Mouse (Mus musculus): Measurements from ENCODE around the gene Prkcb. TPM values are rescaled to one million over a fixed set of nuclear protein-coding genes. Genes with fewer than 3 reads are reported as not detected.

The Prkcb gene
- polyA plus RNA-seq, 1 experiment: 767 TPM

DNA sequence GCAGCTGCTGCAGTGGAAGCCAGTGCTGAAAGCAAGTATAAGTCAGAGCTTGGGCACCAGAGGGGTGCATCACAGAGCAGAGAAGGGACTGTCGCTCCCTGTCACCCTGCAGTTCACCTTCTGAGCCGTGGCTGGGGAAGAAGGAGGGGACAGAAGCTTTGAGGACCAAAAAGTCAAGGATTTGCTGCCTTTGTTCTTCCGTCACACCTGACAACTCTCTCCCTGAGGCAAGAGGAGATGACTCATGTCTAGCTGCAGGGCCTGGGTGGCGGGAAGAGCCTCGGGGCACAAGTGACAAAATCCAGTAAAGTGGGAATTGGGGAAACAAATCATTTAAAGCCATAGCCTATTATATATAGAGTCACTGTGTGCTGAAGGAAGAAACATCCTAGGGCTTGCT is 209.9 kb downstream of the Prkcb start:
- Histone ChIP-seq H3K27ac (ENCODE audit: insufficient read depth, low read length) (no peak overlapping the region), H3K4me1 (ENCODE audit: control insufficient read depth, insufficient read depth, low read length) (peaks cover 8% of the 10 kb centered on the region), H3K4me3 (ENCODE audit: insufficient read depth, low read length) (no peak overlapping the region)
- TF ChIP-seq CTCF (IDR thresholded peaks at IDR 0.05; ENCODE audit: extremely low read depth, insufficient read depth, low read length): no peak
- no peak for TF ChIP-seq POLR2A (IDR thresholded peaks at IDR 0.05; ENCODE audit: extremely low read depth, insufficient read depth, low read length)

DNA sequence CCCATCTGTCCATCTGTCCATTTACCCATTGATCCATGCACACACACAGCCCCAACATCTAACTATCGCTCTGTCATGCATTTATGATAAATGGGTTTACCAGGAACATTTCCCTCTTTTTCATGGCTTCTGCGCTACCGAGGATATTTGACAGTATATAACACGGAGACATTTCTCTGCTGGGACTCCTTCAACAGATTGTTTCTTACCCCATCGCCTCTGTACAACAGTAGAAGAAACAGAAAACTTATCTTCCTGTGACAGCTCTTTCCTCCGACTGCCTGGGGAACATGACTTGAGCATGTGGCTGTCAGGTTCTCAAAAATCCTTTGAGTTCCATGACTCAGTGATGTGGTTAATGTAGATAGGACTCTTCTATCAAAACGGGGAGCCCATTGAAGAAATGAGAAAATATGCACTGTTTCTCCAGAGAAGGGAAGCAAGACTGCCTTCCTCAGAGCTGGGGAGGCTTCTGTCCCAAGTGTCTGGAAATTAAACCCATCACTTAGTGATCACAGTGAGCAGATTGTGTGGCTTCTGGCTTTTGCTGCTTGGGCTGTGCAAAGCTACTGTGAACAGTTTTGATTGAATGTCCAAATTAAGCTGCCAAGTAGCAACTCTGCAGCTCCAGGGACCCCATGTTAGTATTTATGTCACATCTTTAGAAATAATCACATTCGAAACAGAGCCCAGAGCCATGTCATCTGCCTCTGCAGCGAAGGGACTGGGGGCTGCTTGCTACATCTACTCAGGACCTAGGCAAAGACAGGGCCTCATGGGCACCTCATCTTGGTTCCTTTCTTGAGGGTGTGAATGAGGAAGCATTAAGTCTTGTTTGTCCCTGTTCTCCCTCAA is 211.4 kb downstream of the Prkcb start:
- TF ChIP-seq CTCF (IDR thresholded peaks at IDR 0.05; ENCODE audit: extremely low read depth, insufficient read depth, low read length) (no peak), POLR2A (IDR thresholded peaks at IDR 0.05; ENCODE audit: extremely low read depth, insufficient read depth, low read length) (no peak)
- Histone ChIP-seq H3K27ac (ENCODE audit: insufficient read depth, low read length) (no peak overlapping the region), H3K4me3 (ENCODE audit: insufficient read depth, low read length) (no peak overlapping the region), H3K4me1 (ENCODE audit: control insufficient read depth, insufficient read depth, low read length) (peaks cover 8% of the 10 kb centered on the region)

DNA sequence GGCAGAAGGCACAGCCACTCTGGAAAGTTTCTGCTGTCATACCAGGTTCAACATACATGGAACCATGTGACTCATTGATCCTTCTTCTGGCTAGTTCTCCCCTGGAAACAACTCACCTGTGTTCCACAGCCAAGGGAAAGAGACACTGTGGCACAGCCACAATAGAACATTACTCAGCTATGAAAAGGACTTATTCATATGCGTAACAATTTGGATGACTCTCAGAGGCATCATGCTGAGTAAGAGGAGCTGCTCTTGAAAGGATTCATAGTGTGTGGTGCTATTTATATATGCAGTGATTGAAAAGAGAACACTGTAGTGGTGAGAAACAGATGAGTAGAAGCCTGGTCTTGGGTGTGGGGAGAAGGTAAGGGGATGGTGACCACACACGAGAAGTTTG is 217.9 kb downstream of the Prkcb start:
- TF ChIP-seq CTCF (IDR thresholded peaks at IDR 0.05; ENCODE audit: extremely low read depth, insufficient read depth, low read length): no peak
- no peak for TF ChIP-seq POLR2A (IDR thresholded peaks at IDR 0.05; ENCODE audit: extremely low read depth, insufficient read depth, low read length)
- H3K4me1 ChIP-seq (ENCODE audit: control insufficient read depth, insufficient read depth, low read length): no peaks in the 10 kb centered on the region

DNA sequence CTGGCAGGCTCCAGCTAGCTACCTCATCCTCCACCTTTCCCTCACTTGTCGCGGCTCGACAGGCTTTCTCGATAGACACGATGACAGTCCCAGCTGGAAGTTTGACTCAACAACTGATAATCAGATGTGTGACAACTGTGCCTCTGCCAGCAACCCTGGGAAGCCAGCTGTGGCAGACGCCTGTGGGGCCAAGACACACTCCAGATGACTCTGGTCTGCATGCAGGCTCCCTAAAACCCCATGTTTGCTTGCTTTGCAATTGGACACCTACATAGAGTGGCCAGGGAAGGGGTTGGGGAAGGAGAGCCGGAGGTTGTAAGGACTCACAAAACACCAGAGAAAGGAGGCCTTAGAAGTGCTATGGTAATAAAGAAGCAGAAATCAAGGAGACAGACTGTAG is 221.4 kb downstream of the Prkcb start:
- H3K4me1 ChIP-seq (ENCODE audit: control insufficient read depth, insufficient read depth, low read length): no peaks in the 10 kb centered on the region
- TF ChIP-seq CTCF (IDR thresholded peaks at IDR 0.05; ENCODE audit: extremely low read depth, insufficient read depth, low read length) (no peak), POLR2A (IDR thresholded peaks at IDR 0.05; ENCODE audit: extremely low read depth, insufficient read depth, low read length) (no peak)
- no peak overlapping the region for H3K4me3 ChIP-seq (ENCODE audit: insufficient read depth, low read length)
- H3K27ac ChIP-seq (ENCODE audit: insufficient read depth, low read length): no peak overlapping the region

More for the DNA sequence above, 217.9 kb downstream of the Prkcb start:
- no peak overlapping the region for H3K27ac ChIP-seq (ENCODE audit: insufficient read depth, low read length)
- no peak overlapping the region for H3K4me3 ChIP-seq (ENCODE audit: insufficient read depth, low read length)

DNA sequence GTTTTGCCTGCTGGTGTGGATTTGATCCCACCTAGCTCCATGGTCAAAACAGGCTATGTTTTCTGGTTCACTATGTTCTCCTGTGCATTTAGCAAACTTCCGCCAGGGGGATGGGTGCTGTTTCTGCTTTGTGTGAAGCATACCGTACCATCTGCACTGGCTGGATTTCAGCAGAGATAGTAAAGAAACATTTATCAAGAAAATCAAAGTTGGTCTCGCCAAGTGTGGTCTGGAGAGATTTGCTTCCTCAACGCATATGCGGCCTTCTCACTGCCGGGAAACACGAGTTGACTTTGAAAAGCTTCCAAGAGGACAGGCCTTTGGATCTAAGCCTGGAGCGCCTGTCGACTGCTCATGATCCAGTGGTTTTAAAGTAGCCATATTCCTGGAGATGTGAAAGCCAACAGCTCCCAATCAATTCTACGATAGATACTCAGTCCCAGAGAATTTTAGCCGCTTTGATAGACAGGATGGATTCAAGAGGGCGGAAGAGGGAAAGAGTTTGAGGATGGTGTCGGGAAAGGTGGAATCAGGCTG is 223.9 kb downstream of the Prkcb start:
- H3K4me3 ChIP-seq (ENCODE audit: insufficient read depth, low read length): no peak overlapping the region
- no peak for TF ChIP-seq POLR2A (IDR thresholded peaks at IDR 0.05; ENCODE audit: extremely low read depth, insufficient read depth, low read length)
- TF ChIP-seq CTCF (IDR thresholded peaks at IDR 0.05; ENCODE audit: extremely low read depth, insufficient read depth, low read length): no peak
- H3K27ac ChIP-seq (ENCODE audit: insufficient read depth, low read length): no peak overlapping the region
- no peaks in the 10 kb centered on the region for H3K4me1 ChIP-seq (ENCODE audit: control insufficient read depth, insufficient read depth, low read length)

DNA sequence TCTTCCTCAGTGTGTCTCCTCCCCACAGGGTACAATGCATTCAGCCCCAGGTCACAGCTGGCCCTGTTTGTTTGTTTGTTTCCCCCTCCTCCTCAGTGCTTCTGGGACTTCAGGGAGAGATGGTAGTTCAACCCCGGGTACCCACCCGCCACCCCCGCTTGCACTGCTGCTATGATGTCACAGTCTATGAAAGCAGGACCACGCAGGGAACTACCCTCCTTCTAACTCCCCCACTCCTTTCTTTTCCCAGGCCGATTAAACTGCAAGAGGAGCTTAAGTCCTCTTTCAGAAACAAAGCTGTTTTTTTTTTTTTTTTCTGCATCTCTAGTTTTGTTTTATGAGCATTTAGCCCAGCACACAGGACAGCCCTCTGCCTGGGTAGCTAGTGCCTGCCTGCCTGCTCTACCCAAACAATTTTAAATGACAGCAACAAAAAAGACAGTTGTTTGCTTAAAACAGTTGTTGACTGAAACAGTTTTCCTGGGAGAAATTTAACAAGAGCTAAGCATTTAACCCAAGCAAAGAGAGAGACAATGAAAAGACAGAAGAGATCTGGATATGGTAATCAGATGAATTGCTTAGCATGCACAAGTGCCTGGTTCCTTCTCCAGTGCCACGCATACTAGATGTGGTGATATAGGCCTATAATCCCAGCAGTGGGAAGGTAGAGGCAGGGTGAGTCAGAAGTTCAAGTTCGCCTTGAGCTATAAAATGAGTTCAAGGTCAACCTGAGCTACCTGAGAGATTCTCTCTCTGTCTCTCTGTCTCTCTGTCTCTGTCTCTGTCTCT is 232.5 kb downstream of the Prkcb start:
- no peak overlapping the region for H3K4me3 ChIP-seq (ENCODE audit: insufficient read depth, low read length)
- H3K27ac ChIP-seq (ENCODE audit: insufficient read depth, low read length): no peak overlapping the region
- TF ChIP-seq POLR2A (IDR thresholded peaks at IDR 0.05; ENCODE audit: extremely low read depth, insufficient read depth, low read length): no peak
- no peak for TF ChIP-seq CTCF (IDR thresholded peaks at IDR 0.05; ENCODE audit: extremely low read depth, insufficient read depth, low read length)

DNA sequence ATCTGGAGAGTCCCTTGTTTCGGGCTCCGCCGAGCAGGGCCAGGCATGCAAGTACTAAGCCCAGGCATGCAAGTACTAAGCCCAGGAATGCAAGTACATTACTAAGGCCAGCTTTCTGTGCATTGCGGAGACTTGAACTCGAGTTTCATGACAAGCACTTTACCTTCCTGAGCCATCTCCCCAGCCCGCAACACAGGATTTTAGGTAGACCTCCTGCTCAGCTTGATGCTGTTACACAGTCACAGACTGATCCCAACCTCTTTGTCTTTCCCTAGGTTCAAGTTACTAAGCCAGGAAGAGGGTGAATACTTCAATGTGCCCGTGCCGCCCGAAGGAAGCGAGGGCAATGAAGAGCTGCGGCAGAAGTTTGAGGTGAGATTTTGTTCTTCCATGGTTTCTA is 239.7 kb downstream of the Prkcb start:
- H3K27ac ChIP-seq (ENCODE audit: insufficient read depth, low read length): no peak overlapping the region
- no peaks in the 10 kb centered on the region for H3K4me1 ChIP-seq (ENCODE audit: control insufficient read depth, insufficient read depth, low read length)
- no peak overlapping the region for H3K4me3 ChIP-seq (ENCODE audit: insufficient read depth, low read length)
- no peak for TF ChIP-seq CTCF (IDR thresholded peaks at IDR 0.05; ENCODE audit: extremely low read depth, insufficient read depth, low read length)
- TF ChIP-seq POLR2A (IDR thresholded peaks at IDR 0.05; ENCODE audit: extremely low read depth, insufficient read depth, low read length): no peak

More for the DNA sequence above, 232.5 kb downstream of the Prkcb start:
- no peaks in the 10 kb centered on the region for H3K4me1 ChIP-seq (ENCODE audit: control insufficient read depth, insufficient read depth, low read length)

DNA sequence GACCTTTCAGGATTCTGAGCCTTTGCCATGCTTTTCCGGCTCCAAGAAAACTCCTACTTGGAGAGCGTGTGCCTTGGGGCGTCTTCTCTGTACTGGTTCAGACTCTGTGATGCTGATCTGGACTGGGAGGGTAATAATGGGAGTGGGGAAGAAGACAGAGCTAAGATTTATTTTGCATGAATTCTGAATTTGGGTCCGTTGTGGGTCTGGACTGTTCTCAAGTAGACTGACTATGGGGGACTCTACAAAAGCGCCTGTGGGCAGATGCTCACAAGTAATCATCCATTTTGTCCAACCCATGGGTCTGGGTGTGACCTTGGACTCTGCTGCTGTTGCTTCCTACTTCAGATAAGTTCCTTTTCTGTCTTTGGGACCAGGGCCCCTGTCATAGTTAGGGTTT is 240.1 kb downstream of the Prkcb start:
- Histone ChIP-seq H3K4me3 (ENCODE audit: insufficient read depth, low read length) (no peak overlapping the region), H3K27ac (ENCODE audit: insufficient read depth, low read length) (no peak overlapping the region), H3K4me1 (ENCODE audit: control insufficient read depth, insufficient read depth, low read length) (no peaks in the 10 kb centered on the region)
- no peak for TF ChIP-seq CTCF (IDR thresholded peaks at IDR 0.05; ENCODE audit: extremely low read depth, insufficient read depth, low read length)
- no peak for TF ChIP-seq POLR2A (IDR thresholded peaks at IDR 0.05; ENCODE audit: extremely low read depth, insufficient read depth, low read length)

DNA sequence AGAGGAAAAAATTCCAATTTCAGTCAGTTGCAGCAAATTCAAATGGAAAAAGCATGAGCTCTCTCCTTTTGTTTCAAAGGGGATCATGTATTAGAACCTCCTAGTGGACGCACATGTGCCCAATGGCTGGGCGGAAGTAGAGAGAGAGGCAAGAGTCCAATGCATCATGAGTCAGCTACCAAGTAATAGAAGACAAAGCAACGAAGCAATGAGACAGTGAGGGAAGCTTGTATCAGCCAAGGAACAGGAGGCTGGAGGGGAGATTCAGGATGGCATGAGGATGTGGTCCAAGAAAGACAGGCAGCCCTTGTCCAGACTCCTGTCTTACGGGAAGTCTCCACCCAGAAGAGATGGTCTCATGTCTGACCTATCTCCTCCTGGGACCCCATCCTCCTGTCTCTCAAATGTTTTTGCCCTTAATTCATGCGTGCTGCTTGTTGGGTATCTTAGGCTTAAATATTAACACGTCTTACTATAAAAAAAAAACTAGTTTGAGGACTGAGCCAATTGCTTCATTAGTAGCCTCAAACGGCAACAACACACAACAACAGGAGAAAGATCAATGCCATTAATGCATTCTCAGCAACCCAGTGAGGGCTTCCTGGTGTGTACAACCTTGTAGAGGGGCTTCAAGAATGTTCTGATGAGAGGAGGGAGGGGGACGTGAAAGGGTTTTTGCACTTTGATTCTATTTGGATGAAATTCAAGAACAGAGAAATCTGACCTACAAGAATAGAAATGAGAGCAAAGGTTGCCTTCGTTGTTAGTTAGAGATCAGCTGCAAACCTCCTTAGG is 245.2 kb downstream of the Prkcb start:
- Histone ChIP-seq H3K4me3 (ENCODE audit: insufficient read depth, low read length) (no peak overlapping the region), H3K27ac (ENCODE audit: insufficient read depth, low read length) (no peak overlapping the region), H3K4me1 (ENCODE audit: control insufficient read depth, insufficient read depth, low read length) (no peaks in the 10 kb centered on the region)
- no peak for TF ChIP-seq POLR2A (IDR thresholded peaks at IDR 0.05; ENCODE audit: extremely low read depth, insufficient read depth, low read length)
- TF ChIP-seq CTCF (IDR thresholded peaks at IDR 0.05; ENCODE audit: extremely low read depth, insufficient read depth, low read length): no peak

Measured in cortical plate, adult 2 months (tissue).